Mouse (Mus musculus): Measurements from ENCODE around the gene Slc10a7.

The Slc10a7 gene

DNA sequence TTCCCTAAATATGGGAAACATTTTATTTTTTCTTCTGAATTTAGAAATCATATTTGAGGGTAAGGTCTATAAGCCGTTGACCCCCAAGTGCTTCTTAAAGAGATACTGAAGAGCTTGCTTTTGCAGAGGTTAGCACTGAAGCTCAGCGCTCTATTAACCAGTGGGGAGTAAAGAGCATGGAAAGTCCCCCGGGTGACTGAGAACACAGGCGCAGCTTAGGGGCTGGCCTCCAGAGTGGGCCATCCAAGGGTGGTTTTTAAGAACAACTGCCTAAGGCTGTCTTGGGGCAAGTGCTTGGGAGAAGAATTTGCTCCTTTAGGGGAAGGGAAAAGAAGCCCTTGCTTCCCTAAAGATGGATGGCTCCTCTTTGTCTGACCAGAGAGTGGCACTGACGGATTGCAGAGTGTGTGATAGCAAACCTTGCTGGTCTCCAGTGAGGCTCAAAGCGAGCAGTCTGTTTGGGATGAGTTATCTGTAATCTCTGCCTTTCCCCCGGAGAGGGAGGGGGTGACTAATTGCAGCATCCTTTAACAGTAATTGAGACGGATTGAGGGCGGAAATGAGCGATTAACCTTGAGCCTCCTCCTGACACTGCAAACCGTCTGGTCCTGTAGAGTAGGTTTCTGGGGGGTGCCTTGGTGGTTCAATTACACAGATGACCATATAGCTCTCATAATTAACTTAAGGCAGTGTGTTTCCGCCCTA, 115.7 kb downstream of the Slc10a7 start:
- DNase-seq = no peak

DNA sequence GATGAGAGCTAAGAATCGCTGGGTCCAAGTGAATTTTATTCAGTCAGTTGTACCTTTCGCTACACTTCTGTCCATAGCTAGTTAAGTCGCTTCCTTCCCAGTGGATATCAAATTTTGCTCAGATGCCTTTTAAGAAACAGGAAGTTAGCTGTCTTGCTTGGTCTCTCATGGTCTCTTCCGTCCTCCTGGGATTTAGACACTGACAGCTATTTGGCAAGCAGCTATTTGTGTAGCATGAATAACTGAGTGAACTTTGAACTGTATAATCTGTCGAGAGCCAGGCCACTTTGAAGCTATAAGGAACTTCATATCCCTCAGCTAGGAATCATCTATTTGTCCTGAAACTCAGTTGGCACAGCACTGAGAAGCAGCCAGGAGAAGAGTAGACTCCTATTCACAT, 117.5 kb downstream of the Slc10a7 start:
- DNase-seq = no peak

DNA sequence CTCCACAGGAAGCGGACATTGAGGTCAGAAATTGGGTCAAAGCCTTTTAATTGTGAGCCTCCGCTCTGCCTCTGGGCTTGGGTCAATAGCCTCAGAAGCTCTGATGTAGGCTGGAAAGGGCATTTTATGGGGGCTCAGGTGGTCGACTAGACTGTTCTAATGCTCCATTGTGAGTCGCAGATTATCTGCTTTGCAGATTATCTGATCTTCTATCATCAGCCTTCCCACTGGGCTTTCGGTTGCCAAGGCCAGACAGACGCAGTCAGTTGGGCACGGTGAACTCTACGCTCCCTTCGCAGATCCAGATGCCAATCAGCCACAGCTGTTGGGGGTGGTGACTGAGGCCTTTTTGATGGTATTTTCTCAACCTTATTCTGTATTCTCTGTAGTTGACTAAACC, 118.6 kb downstream of the Slc10a7 start:
- no peak for DNase-seq

DNA sequence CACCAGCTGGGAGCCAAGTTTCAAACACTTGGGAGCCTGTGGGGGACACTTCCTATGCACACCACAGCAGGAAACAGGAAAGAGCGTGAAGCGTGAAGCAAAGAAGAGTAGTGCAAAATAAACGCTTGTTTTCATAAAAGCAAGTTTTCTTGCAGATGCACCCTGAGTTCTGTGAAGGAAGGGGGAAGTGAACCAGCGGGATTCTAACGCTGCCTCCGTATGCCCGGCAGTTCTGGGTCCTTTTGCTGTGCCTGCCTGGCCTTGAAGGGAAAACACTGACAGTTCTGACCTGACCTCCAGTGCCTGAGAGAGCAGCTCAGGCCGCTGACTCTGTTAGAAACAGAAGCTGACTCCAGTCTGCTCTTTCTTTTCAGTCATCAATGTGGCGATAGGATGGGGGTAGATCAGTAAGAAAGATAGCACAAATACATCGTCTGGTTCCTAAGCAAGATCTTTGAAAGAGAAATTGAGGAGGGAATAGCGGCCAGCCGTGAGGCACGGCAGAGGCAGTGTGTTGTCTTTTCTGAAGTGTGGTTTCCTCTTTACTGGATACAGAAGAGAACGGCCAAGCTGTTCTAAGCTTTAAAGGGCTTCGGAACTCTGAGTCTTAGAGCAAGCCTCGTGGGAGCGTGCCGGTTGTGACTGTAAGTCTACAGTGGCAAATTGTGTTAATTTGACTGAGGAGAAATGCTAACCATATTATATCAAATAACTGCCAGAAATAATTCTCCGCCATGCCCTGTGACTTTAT, 121.4 kb downstream of the Slc10a7 start:
- DNase-seq = no peak

DNA sequence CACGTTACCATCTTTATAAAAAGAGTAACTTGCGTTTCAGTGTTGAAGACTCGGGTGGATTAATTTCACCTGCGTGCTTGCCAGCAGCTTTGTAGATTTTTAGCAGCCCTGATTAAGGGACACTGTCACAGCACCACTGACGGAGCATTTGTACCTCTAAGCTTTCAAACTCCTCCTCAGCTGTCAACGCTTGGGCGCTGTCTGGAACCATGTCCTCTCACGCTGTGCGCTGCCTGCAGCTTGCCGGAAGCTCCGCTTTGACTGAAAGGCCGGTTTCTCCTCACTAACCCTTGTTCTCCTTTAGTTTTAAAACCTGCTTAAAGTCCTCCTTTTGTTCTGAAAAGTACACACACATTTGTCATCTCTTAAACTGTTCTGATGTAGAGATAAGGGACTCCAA, 123.9 kb downstream of the Slc10a7 start:
- no peak for DNase-seq

DNA sequence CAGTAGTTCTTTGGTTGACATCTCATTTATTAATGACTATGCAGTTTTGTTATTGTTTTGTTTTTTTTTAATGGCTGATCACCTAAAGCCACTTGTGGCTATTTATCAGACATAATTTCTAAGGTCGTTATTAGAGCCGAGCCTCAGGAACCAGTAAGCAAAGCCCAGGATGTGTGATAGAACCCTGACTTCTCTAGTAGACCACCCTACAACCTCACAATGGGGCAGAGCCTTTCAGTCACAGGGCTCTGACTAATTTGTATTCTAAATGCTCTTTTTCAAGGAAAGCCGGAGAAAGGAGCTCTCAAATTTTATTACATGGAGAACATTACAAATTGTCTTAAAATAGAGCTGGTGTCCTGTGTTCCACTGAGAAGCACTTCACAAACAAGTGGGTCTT, 124.9 kb downstream of the Slc10a7 start:
- no peak for DNase-seq

DNA sequence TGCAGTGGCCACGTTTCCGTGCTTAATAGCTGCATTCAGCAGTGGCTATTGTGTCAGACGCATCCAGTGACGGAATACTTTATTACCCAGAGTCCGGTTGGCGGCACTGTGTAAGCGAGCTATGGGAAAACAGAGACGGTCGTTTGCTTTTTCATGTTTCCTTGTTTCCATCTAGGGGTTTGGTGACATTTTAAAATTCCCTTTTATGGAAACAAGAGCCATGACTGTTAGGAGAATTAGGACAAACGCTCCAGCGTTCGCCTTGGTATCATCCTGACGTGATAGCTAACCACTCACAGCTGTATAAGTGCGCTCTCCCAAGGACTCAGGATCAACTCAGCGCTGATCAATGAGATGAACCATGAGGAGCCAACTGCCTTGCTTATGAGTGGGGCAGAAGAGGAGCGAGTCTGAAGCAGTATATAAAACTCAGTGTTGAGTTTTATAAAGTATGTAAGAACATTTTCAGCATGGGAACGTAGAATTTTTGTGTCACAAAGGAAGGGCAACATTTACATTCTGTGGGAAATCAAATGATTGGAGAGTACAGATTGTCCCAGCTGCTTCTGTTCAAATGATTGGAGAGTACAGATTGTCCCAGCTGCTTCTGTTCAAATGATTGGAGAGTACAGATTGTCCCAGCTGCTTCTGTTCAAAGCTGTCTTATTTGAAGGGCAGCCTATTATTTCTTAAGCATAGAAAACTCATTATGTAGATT, 125.5 kb downstream of the Slc10a7 start:
- no peak for DNase-seq

DNA sequence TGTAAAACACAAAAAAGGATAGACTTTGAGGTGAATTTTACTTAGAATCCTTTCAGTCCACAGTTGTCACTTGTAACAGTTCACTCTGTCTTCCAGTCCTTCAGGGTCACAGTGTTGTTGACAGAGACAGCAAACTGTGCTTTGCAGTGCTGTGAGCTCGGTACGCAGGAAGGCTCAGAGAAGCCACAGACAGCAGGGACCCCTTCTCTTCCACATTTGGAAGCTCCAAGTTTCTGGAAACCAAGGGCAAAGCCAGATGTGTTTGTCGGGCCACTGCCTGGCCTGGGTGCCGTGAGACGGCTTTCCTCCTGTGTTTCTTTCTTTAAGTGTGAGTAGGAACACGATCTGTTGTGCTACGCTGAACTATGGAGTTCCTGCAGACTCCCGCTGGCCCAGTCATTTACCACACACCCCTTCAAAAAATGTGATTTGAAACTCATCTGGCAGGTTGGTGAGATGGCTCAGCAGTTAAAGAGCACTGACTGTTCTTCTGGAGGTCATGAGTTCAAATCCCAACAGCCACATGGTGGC, 126.2 kb downstream of the Slc10a7 start:
- DNase-seq = no peak

DNA sequence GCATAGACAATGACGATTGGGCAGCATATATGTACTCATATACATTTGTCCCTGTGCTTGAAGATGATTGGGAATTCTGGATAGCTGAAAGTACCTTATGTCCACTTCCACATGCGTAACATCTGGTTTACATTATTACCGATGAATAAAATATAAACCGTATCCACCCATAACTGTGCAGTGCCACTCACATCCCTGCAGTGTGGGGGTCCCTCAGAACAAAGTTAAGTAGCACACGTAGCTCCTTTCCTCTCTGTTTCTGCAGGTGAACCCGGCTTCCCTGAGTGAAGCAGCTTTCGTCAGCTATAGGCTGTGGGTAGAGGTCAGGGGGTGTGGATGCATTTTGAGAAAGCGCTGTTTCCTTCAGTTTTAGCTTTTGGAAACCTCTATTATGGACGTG, 132.8 kb downstream of the Slc10a7 start:
- no peak for DNase-seq

DNA sequence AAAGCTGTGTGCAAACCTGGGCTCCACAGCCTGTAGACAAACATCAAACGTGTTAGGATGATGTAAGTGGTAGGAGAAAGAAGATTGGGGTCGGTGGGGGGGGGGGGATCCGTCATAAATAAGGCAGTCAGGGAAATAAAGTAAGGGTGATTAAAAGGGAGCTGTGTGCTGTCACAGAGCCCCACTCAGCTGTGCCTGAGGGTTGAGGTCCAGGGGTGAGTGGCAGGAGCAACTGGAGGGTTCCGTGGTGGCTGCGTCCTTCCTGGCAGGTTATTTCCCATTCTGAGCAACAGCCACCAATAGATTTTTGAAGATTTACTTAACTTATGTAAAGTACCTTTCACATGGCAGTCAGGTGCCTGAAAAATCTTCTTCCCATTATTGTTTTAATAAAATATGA, 133.2 kb downstream of the Slc10a7 start:
- no peak for DNase-seq

DNA sequence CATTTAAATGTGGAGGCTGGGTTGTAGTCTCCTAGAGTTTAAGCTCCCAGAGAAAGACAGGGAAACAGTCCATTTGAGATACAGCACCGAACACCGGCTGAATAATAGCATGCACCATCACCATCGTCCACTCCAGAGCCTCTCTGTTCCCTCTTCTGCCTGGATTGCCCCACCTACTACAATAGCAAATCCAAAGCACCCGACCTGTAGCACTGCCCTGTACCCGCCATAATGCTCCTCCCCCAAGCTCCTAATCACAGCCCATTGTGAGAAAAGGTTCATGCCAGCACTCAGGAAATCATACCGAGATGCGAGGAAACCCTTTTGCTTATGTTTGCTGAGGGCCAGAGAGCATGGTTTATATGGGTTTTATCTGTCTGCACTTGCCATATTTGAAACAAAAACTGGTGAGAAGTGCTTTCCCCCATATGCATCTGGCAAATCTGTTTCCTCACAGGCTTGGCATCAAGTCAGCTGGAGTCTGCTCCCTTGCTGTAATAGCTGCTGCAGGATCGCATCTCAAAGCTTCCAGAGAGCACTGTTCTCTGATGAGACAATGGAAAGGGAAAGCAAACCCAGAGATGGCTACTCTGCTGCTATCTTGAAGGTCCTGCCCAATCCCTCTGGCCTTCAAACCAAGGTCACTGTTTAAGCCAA, 138.0 kb downstream of the Slc10a7 start:
- peak; percentile 38 for DNase-seq

DNA sequence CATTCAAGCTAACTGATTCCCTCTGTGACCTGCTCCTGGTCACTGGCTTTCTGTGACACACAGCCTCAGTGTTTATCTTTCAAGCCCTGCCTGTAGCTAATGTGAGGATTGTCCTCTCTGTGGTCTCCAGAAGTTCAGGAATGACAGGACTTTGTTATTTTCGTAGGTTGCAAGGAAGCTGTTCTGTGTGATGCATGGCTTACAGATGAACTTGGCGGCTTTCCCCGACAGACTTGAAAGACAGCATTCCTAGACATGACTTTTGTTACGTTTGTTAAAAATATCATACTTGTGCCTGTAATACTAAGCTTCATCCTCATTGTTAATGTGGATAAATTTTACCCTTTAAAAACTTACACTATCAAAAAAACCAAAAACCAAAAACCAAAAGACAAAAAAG, 138.7 kb downstream of the Slc10a7 start:
- no peak for DNase-seq

DNA sequence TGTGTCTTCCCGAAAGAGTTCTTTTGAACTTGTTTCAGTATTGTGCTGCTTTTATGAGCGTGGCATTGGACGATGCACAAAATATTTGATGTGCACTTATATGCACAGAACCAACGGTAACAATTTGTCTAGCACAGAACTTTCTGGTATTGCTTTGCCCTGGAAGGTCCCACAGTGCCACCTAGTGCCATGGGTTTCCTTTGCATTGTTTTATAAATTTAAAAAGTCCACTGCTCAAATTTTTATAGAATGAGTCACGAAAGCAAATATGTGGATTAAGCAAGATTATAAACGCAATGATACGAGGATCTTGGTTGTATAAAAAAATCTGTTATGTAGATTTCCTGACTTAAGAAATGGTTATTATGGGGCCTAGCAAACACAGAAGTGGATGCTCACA, 139.8 kb downstream of the Slc10a7 start:
- peak; percentile 24 for DNase-seq

DNA sequence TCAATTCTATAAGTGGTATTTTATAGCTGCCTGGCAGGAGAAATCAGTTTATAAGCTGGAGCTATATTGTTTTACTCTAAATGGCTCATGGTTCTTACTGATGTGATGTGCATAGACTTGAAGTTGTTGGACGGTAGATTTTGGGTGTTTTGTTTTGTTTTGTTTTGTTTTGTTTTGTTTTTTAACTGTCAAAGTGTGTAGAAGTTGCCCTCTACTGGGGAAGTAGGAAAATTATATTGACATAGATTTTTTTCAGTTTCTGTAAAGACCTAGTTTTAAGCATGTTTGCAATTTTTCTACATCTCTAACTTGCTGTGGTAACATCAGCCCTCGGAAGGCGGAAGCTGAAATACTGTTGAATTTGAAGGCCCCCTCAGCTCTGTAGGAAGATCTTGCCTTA, 142.5 kb downstream of the Slc10a7 start:
- DNase-seq = no peak

DNA sequence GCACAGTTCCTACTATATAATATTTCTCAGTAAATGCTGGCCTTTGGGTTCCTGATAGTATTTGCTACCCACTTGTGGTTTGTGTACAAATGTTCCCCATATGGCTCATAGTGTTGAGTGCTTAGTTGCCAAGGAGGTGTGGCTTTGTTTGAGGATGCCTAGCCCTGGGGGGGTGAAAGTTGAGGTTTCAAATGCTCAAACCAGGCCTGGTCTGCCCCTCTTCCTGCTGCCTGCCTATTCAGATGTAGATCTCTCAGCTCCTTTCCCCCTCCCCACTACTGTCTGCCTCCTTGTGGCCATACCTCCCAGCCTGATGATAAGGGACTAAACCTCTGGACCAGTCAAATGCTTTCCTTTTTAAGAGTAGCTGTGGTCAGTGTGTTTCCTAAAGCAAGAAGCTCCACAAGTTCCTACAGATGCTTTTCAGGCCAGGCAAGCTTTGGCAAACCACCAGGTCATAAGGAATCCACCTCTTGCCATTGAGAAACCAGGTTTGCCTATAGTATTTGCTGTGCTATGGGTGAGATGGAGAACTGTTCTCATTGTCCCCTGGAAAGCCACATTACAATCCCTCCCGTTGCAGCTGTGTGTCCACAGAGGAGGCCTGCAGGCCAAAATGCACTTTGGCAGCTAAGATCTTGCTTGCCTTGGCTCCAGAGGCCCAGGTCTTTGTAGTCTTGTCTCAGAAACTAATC, 146.4 kb downstream of the Slc10a7 start:
- no peak for DNase-seq

DNA sequence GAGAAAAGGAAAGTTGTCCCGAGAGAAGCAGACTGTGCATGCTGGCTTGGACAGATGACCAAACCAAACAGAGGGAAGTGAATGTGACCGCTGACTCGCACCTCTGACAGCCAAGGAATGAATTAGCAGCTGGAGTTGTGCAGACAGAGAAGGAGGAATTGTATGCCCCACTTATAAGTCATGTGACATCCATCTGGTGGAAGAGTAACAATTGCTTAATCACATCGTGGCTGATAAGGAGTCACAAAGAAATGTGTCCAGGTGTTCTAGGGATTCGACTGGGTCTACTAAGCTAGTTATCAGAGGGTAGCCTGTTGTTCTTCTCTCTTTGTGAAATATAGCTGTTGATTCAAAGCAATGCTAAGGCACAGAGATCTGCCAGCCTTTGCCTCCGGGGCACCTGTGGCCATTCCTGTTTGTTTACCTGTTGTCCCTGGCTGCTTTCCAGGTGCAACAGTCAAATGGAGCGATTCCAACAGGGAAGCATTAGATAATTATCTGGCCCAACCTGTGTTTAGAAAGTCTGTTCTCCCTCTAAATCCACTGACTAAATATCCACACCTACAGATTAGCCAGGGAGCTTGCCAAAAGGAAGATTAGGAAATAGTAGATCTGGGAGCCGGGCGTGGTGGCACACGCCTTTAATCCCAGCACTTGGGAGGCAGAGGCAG, 147.7 kb downstream of the Slc10a7 start:
- DNase-seq = no peak

DNA sequence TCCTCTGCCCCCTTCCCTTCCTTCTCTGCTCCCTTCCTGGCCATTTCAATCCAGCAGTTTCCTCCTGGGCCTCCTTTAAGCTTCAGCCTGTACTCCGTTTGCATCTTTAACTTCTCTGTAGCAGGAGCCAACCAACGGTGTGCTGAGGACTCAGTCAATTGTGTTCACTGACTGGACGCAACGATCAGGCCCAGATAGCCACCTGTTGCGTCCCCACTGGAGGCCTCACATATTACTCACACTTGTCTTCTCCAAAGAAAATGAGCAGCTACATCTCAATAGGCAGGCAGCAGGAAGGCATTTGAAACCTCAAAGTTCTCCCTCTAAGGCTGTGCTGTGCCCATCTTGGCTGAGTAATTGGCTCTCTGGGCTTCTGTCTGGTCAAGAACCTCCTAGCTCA, 149.0 kb downstream of the Slc10a7 start:
- DNase-seq = no peak

DNA sequence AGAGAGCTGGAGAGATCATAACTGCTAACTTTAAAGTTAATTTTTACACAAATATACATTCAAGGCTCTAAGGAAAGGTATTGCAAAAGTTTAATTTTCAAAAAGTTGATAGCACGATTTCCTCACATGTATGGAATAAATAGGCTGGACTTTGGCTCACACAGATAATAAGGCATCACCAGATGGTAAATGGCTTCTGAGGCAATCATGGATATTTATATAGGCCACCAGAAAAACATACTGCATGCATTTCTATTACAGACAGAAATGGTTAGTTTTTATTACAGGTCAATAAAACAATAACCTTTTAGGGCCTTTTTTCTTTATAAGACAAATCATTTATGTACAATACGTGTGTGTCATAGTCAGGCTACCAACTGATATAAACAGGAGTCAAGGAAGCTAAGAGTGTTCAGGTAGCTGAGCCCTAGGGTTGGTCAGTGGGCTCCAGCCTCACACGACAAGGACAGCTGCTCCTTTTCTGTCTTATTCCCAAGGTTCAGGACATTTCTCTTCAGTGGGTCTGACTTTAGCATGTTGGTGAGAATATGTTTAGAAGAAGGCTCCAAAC, 150.6 kb downstream of the Slc10a7 start:
- no peak for DNase-seq

DNA sequence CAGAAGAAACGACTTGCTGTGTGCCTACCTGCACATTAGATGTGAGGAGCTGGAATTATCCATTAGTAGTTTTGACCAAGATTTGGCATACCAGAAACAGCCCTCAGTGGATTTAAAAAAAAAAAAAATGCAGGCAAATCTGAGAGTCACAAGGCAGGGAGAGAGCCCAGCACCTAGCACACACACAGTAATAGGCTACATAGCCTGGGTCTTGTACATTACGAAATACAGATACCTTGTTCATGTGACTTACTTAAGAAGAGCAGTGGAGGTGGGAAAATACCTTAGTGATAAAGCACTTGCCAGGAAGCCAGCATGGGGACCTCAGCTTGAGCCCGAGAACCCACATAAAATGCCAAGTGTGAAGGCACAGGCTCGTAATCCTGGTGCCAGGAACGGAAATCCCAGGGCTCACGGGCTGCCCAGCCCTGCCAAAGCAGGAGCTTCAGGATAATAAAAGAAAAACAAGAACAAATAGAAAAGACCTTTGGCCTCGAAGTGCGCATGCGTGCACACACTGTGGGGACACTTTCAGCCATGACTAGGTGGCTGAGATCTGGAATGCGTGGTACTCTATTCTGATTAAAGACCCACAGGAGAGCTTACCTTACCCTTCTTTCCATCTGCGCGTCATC, 155.3 kb downstream of the Slc10a7 start:
- DNase-seq = no peak

DNA sequence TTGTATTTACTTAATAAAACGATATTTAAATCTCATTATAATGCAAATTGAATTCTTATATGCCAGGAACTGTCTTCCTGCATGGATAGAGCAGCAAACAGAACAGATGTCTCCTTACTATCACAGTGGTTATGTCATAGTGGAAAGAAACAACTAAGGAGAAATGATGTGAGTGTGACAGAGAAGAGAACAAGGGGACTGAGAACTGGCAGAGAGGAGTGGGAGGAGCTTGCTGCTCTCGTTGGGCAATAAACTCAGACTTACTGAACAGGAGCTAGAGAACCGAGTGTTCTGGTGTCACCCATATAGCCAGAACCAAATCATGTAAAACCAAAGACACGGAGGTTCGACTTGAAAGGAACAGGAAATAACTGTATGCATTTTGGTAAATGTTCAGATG, 158.3 kb downstream of the Slc10a7 start:
- no peak for DNase-seq

DNA sequence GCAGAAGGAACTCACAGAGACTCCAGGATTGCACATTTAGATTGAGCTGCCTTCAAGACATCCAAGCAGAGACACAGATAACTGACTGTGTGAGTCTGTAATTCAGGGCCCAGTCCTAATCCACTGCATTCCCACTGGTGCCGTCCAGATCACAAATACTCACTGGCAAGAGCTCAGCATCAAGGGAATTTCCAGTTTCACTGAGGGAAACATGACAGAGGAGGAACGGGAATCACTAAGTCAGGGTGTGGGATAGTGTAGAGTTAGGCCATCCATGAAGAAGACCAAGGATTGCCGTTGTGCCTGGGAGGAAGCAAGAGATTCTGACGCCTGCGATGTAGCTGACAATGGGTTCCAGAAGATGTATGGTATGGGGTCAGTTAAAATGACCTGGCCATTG, 159.1 kb downstream of the Slc10a7 start:
- DNase-seq = no peak

Measured in right cerebral cortex, postnatal 25 days (tissue).